Mouse (Mus musculus): Measurements from ENCODE around the gene Ins2.

- TF ChIP-seq EP300 (optimal IDR thresholded peaks at IDR 0.05) (no peak), CTCF (IDR thresholded peaks at IDR 0.05; ENCODE audit: low read depth) (peak; percentile 93)
Measured at GRCm38 (mm10) chr7:142672120-142672519, 71.1 kb downstream of the Ins2 start.

All from stomach, postnatal 0 days (tissue).